Mouse (Mus musculus) brown adipose tissue, adult 24 weeks (tissue): ENCODE measurements around the gene Trim54. TPM values are rescaled to one million over a fixed set of nuclear protein-coding genes. Genes with fewer than 3 reads are reported as not detected.

Experiments
- H3K27ac ChIP-seq: fragments of 200-500 bp; replicated peaks from 2 replicates; pipeline ENCODE4 v1.5.1; 2012; ENCODE audit warnings: low read depth, mild to moderate bottlenecking, low read length
- H3K4me1 ChIP-seq: fragments of 200-500 bp; 2 replicates; pipeline ENCODE4 v1.6.1; 2012; ENCODE audit warnings: low read length, mixed read lengths; ENCODE audit not compliant: control insufficient read depth, insufficient read depth, insufficient read length
- H3K4me3 ChIP-seq: fragments of 200-500 bp; 2 replicates; pipeline ENCODE4 v1.5.1; 2012; ENCODE audit warnings: low read depth, mild to moderate bottlenecking, low read length, moderate library complexity; ENCODE audit not compliant: insufficient read depth
- polyA plus RNA-seq: library from polyadenylated mRNA; stranded (reverse); fragments of >200 nt; gene quantifications from 2 replicates; pipeline ENCODE4 v1.2.4, GENCODE M21; 2012; ENCODE audit not compliant: missing spikeins, insufficient read depth, insufficient read length

Gene Trim54
- polyA plus RNA-seq, 1 experiment = 3.2 TPM

DNA sequence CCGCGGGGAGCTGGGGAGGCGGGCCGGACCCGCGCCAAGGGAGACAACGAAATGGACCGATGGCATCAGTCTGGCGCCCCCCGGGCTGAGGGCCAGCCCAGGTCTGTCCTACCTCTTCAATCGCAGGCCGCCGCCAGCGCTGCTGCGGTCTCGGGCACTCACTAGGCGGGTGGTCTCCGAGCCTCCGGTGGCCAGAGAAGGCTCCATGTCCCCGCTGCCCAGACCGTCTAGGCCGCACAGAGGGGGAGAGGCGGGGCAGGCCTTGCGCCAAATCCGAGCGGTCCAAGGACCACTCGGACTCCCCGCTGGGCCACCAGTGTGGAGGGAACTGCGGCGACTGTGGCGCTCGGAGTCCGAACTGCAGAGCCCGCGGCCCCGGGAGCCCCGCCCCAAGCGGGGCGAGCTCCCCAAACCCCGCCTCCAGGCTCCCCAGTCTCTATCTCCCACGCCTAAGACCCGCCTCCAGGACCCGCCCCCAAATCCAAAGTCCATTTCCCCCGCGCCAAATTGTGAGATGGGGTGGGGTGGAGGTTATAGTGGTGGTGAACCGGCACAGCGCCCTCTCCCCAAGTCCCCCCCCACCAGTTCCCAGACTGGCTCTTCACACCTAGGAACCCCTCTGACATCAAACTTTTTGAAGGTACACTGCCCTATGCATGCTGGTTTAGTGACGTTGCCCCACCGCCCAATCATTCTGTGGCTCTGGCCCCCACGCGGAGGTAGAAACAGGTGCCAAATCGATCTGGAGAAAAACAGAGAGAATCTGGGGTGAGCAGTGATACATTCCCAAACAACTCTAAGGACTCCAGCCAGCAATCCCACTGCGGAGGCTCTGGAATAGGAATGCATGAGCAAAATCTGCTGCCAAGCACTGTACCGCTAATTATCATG is 23.1 kb upstream of the Trim54 start:
- Histone ChIP-seq H3K27ac (no peak overlapping the region), H3K4me1 (no peaks in the 10 kb centered on the region), H3K4me3 (peak overlapping the region; percentile 36)

DNA sequence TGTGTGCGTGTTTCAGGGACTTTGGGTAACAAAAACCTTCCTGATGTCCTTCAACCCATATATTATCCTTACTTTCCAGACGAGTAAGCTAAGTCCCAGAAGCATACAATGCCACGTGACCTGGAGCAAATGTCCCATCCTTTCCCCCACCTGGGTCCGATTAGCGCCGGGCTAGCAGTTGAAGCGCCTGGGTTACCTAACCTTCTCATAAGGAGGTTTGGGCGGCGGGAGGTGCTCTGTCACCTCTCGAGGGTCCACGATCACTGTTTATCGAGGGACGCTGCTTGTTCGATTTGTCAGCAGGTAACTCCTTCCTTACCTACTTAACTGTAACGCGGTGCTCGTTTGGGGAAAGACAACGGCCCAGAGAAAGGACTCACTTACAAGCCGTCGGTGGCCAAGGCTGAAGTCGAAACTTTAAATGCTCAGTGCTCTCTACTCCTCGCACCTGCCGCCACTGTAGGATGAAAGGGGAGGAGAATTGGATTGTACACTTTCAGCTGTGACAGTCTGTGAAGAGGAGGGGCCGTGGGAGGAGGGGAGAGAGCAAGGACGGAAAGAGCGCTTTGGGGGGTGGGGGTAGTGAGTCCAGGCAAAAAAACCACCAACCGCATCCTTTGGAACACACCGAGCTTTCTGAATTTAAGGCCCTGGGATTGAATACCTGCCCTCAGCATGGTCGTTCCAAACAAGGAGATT is 22.3 kb upstream of the Trim54 start:
- Histone ChIP-seq H3K27ac (no peak overlapping the region), H3K4me3 (peak overlapping the region; percentile 20), H3K4me1 (no peaks in the 10 kb centered on the region)

DNA sequence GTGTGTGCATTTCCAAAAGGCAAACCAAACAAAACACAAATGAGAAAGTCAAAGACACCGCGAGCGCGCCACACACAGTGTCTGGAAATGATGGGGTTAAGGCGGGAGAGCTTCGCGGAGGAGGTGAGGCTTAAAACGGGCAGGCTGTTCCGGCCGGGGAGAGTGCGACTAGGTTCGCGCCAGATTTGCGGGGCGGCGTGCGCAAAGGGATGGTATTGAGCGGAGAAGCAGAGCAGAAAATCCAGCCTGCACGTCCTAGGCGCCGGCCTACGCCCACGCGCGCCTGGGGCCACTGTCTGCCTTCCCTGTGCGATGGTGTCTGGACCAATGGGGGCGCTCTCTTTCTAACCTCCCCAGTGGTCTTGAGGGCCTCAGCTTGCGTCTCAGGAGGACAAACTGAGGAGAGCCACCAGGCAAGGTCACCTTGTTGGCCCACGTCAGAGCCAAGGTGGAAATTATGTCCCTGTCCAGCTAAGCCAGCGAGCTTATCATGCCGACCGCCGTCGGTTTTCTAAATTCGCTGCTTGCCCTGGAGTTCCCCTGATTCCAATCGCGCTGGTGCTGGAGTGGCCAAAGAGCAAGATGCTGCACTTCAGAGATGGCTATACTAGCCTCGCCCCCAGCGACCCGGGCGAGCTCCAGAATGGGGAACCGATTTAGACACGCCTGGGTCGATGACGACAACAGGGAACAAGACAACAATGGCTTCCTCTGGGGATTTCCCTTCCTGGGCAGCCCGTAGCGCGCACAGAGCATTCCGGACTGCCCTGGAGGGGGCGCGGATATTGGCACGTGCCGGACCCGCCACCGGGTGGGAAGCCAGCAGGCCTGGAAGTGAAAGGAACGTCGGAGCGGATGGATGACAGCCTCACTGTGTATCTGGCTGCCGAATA is 21.5 kb upstream of the Trim54 start:
- H3K27ac ChIP-seq = no peak overlapping the region

DNA sequence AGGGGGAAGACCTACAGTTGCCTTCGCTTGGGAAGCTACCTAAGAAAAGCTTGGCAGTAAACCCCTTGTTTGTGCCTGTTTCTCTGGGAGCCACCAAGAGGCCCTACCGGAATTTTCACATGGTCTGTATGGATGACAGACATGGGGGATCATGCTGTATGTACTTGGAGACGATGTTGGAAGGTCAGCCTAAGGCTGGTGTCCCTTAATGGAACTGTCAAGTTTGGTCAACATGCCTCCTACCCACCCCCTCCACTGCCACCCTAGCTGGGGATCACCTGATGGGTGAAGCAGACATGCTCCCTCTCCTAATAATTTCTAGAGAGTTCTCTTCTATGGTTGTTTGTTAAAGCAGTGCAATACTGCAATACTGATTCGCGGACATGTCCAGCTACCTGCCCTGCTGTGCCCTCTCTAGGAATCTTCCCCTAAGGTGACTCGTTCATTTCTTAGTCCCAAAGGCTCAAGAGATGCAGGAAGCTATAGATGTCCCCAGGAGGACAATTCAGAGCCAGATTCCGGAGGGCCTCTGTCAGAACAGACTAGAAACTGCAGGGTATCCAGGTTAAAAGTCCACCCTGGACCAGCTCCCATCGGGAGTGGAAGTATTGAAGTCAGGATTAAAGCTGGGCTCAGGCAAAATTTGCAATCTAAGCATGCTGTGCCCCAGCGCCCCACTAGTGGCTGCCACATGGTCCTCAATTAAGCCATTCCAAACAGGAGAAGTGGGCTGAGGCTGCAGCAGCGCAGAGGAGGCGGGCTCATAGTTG is 20.6 kb upstream of the Trim54 start:
- H3K4me3 ChIP-seq = peak overlapping the region; percentile 20
- no peak overlapping the region for H3K27ac ChIP-seq
- H3K4me1 ChIP-seq = no peaks in the 10 kb centered on the region

More for the DNA sequence above, 21.5 kb upstream of the Trim54 start:
- peak overlapping the region; percentile 20 for H3K4me3 ChIP-seq
- H3K4me1 ChIP-seq = no peaks in the 10 kb centered on the region

DNA sequence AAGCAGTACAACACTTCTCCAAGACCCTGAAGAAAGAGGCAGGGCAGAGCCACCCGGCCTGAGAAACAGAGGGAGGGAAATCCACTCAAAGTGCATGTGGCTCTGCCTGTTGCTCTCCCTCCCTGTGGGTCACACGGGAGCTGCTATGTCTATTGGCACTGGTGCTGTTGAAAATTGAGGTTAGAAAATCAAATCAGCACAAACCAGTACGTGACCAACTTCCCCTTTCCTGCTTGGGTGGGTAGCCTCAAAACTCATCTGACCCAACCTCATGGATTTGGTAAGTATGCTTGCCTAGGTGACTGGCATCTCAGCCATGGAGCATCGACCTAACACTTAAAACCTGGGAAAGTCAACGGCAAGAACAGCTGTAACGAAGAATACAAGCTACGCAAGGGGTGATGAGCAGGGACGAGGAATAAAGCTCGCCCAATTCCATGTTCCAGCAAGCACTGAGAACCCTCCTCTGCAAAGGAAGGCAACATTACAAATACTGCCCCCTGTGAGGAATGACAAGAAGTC is 10.6 kb upstream of the Trim54 start, which contains the start of gene Dnajc5g:
Gene Dnajc5g, plus strand, starts transcription at position 472 of the 522 bp plus-strand sequence.
- Histone ChIP-seq H3K4me3 (no peak within 1 kb of the TSS), H3K4me1 (no peaks in the 10 kb centered on the region), H3K27ac (no peak within 1 kb of the TSS)

DNA sequence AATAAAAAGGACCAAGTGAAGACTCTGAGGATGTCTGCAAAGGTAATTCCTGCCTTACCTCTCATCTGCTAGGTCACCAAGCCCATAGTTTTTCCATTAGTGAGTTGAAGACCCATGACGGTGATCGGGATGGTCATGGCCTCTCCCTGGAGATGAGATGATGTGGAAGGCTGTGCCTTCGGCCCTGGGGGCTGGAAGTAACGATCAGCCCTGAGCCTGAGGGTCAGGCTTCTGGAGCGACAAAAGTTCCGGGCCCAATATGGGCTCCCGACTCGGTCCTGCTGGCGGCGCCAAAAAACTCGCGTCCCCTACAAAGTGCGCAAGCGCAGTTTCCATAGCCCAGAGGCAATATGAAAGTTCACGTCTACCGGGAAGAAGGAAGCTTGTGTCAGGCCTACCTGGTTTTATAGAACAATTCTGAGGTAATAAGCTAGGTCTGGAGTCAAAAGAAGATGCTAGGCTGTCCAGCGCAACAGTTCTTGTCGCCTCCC is 8.5 kb upstream of the Trim54 start, which contains the start of gene Slc30a3:
Gene Slc30a3, minus strand, starts transcription at position 238 of the 491 bp plus-strand sequence.
- Histone ChIP-seq H3K27ac (no peak within 1 kb of the TSS), H3K4me1 (no peaks in the 10 kb centered on the region), H3K4me3 (no peak within 1 kb of the TSS)

DNA sequence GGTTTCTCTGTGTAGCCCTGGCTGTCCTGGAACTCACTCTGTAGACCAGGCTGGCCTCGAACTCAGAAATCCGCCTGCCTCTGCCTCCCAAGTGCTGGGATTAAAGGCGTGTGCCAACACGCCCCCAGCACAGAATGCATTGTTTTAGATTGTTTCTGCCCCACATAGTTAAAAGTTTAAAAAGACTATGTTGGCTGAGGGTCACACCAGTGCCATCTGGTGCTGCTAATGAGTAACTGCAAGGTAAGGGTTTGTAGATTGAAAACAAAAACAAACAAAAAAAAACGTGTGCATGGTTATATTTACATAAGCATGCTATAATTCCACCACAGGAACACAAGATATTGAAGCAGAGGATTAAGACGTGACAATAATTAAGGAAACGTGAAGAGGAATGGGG is 5.7 kb upstream of the Trim54 start:
- no peaks in the 10 kb centered on the region for H3K4me1 ChIP-seq
- no peak overlapping the region for H3K27ac ChIP-seq
- no peak overlapping the region for H3K4me3 ChIP-seq

DNA sequence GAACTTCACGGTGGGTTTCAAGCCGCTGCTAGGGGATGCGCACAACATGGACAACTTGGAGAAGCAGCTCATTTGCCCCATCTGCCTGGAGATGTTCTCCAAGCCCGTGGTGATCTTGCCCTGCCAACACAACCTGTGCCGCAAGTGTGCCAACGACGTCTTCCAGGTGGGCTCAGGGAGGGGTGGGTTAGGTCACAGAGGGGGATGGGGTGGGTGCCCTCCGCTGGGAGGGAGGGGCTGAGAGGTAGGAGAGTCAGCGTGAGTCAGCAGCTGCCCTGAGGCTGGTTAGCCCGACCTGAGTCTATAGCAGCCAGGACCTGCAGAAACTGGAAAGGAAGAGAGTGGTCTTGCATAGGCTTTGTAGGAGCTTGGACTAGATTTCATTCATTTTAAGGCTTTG is 400 bp downstream of the Trim54 start:
- no peaks in the 10 kb centered on the region for H3K4me1 ChIP-seq
- no peak overlapping the region for H3K27ac ChIP-seq
- no peak overlapping the region for H3K4me3 ChIP-seq

DNA sequence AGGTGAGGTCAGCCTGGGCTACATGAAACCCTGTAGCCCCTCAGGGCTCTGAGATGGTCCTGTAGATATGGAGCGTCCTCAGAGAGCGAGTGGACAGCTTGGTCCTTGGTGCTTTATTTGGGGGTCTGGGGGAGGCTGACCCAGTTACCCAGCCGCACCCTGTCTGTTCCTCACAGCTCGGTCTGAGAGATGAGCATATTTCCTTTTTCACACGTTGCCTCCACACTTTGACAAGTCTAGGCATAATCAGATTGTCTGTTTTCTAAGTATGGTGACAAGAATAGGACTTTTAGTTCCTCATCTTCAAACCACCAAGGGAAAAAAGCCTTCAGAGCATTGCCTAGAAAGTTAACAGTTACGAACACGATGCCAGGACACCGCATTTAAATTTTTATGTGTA is 4.6 kb downstream of the Trim54 start:
- Histone ChIP-seq H3K4me3 (no peak overlapping the region), H3K27ac (no peak overlapping the region), H3K4me1 (no peaks in the 10 kb centered on the region)

DNA sequence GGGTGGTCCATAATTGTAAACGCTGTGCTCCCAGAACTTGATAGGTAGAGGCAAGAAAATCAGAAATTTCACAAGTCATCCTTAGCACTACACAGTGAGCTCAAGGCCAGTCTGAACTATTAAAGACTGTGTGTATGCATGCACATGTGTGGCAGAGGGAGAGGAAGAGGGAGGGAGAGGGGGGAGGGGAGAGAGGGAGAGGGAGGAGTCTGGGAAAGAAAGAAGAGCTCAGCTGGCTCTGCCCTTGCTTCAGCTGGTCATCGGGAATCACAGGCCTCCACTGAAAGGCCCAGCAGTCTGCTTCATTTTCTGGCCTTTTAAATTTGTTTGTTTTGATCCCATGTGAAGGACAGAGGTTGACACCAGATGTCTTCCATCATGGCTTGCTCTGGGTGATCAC is 7.0 kb downstream of the Trim54 start:
- no peak overlapping the region for H3K27ac ChIP-seq
- no peaks in the 10 kb centered on the region for H3K4me1 ChIP-seq
- H3K4me3 ChIP-seq = no peak overlapping the region

DNA sequence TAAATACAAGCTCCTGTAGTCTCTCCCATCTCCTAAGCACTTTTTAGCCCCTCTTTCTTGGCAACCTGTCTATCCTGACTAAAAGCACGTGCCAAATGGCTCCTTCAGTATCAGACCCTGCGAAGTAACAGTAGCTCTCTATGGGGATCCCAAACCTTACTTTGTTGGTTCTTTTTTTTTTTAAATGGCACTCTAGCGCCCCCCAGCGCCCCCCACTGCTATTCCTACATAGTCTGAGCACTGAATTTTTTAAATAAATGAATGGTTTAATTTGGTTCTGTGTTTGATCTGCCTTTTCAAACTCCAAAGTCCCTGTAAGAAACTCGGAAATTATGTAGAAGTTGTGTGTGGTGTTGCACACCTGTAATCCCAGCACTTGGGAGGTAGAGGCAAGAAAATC is 9.5 kb downstream of the Trim54 start:
- H3K4me3 ChIP-seq = no peak overlapping the region
- H3K4me1 ChIP-seq = no peaks in the 10 kb centered on the region
- no peak overlapping the region for H3K27ac ChIP-seq

DNA sequence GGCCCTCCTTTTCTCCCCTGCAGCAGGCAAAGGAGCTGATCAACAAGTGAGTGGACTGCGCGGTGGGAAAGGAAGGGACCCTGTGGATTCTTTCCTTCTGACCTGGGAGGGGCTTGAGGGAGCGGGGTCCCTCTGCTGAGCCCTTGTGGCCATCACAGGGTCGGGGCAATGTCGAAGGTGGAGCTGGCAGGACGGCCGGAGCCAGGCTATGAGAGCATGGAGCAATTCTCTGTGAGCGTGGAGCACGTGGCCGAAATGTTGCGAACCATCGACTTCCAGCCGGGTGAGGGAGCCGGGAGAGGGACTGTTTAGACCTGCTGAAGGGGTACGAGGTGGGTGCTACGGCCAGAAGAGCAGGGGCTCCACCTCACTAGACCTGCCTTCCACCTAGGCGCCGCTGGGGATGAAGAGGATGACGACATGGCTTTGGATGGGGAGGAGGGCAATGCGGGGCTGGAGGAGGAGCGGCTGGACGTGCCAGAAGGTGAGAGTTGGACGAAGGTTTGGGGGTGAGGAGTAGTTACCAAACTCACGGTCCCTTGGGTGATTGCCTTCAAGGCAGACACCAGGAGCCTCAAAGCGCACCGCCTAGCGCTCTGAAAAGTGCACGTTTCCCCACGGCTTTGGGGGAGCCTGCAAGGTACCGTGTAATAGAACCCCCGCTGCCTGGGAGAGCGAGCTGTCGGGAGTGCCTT is 20.4 kb downstream of the Trim54 start:
- H3K4me1 ChIP-seq = no peaks in the 10 kb centered on the region; the same call in 1 of the 2 replicates
- H3K4me3 ChIP-seq = no peak overlapping the region
- H3K27ac ChIP-seq = no peak overlapping the region

DNA sequence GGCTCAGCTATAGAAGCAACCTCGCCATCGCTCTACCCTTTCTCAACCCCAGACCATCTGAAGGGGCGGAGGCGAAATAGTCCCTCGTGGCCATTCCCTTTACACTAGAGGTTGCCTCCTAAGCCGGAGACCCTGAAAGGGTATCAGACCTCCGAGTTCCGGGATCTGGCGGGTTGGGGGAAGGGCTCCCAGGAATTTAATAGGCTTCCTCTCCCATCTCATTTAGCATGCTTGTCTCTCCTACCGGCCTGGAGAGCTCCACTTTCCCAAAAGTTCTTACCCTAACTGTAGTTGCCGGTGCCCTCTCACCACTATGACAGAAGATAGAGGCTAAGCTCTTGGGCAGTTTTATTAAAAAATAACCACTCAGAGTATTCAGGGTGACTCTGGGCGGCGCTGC is 21.1 kb downstream of the Trim54 start:
- H3K4me1 ChIP-seq = no peaks in the 10 kb centered on the region; the same call in 1 of the 2 replicates
- H3K4me3 ChIP-seq = no peak overlapping the region
- no peak overlapping the region for H3K27ac ChIP-seq
